8 mouse cellular contexts compared by ENCODE assay signal in the genomic region with DNA sequence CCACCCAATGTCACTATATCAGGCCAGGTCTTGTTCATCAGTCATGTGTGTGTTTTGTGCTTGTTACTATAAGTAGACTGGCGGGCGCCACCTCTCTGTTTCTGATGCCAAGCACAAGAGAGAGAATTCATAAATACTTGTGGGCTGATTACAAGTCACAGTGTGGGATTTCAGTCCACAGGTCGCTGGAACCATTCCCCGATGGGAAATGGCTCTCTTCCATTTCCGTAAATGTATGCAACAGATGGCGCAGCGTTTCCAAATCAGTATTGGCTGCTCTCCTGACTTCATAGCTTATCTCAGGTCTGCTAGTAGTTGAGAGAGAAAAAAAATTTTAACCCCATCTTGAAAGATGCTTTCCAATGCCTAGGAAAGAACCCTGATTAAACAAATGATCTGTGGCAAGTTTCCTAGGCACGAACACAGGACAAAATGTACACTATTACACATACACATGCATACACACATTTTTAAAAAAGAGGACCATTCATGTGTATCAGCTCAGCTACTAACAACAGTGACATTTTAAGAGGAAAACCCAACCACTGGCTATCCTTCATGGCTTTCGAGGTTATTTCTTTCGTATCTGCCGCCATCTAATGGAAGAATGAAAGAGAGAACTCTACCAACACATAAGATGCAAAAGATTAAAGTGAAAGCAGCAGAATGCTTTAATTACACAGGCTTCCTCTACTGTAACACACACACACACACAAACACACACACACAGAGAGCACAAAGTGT. TPM values are rescaled to one million over a fixed set of nuclear protein-coding genes. Genes with fewer than 3 reads are reported as not detected.
DNase-seq lines count a peak whose midpoint lies in the region; ATAC-seq lines count a peak whose summit lies in the region.

No protein-coding gene starts in this region.

- H3K36me3 ChIP-seq in forebrain, embryonic 10.5 days (replicated peaks) = peaks cover 10% of the 10 kb centered on the region; the same call in 1 of the 2 replicates
- H3K36me3 ChIP-seq in hindbrain, embryonic 13.5 days = no peaks in the 10 kb centered on the region

- peak overlapping the region; percentile 93 for H3K4me2 ChIP-seq in hindbrain, embryonic 13.5 days

- H3K27me3 ChIP-seq in forebrain, embryonic 10.5 days (ENCODE audit: poor library complexity, severe bottlenecking) = peaks cover 10% of the 10 kb centered on the region; the same call in 1 of the 2 replicates
- H3K27me3 ChIP-seq in hindbrain, embryonic 13.5 days = peaks cover 2% of the 10 kb centered on the region

- H3K4me3 ChIP-seq in brown adipose tissue, adult 24 weeks (ENCODE audit: insufficient read depth, low read depth, low read length) = peak overlapping the region; percentile 50
- H3K4me3 ChIP-seq in forebrain, embryonic 10.5 days = peak overlapping the region; percentile 76
- H3K4me3 ChIP-seq in hindbrain, embryonic 13.5 days = peak overlapping the region; percentile 87

- H3K4me1 ChIP-seq in brown adipose tissue, adult 24 weeks (ENCODE audit: control insufficient read depth, insufficient read depth, insufficient read length, low read length) = peaks cover 5% of the 10 kb centered on the region; the same call in 1 of the 2 replicates
- peaks cover 43% of the 10 kb centered on the region for H3K4me1 ChIP-seq in forebrain, embryonic 10.5 days
- peaks cover 29% of the 10 kb centered on the region for H3K4me1 ChIP-seq in hindbrain, embryonic 13.5 days (replicated peaks)

- peak overlapping the region; percentile 90 for H3K9ac ChIP-seq in hindbrain, embryonic 13.5 days

- intact Hi-C loops in heart, postnatal 25 days (cut with DNase I) = loop anchor here (2.0 to 5.0 kb wide), 2 partner anchors 73 to 82 kb away; no protein-coding TSS in a partner anchor

- ATAC-seq in hindbrain, embryonic 13.5 days (ENCODE audit: low FRiP score) = no peak

- 20% methylated on average over 11 of the region's 11 CpGs for whole genome bisulfite sequencing in forebrain, embryonic 10.5 days
- WGBS in hindbrain, embryonic 13.5 days = 12% methylated on average over 11 of the region's 11 CpGs

- no peaks in the 10 kb centered on the region for H3K9me3 ChIP-seq in forebrain, embryonic 10.5 days
- no peaks in the 10 kb centered on the region for H3K9me3 ChIP-seq in hindbrain, embryonic 13.5 days

- peak; percentile 93 for DNase-seq in heart, adult 11 months
- no peak for DNase-seq in heart, postnatal 25 days (ENCODE audit: low spot score)
- no peak for DNase-seq in forebrain, embryonic 10.5 days (ENCODE audit: extremely low spot score, low spot score)
- peak; percentile 39 for DNase-seq in liver
- DNase-seq in naive thymus-derived CD4-positive, alpha-beta T cell, adult 2 months (ENCODE audit: low read depth) = peak; percentile 60
- no peak for DNase-seq in ovary, adult 18-20 months (ENCODE audit: low spot score)

- H3K27ac ChIP-seq in brown adipose tissue, adult 24 weeks (replicated peaks; ENCODE audit: low read depth, low read length) = peak overlapping the region; percentile 35
- H3K27ac ChIP-seq in forebrain, embryonic 10.5 days = peak overlapping the region; percentile 93
- H3K27ac ChIP-seq in hindbrain, embryonic 13.5 days = peak overlapping the region; percentile 91; the same call in 1 of the 2 replicates

RNA-seq across cellular contexts. Expression of gene Nxn, which starts 0.8 kb away (rescaled TPM):
- 10 to 100 TPM; 11.6 to 14.8 TPM for total RNA-seq in heart, postnatal 25 days (2021)
- 2.0 and 3.6 TPM in 2 replicates for polyA plus RNA-seq in brown adipose tissue, adult 24 weeks (2012; ENCODE audit: insufficient read depth, insufficient read length, missing spikeins)
- 55.4 and 62.3 TPM in 2 replicates for polyA plus RNA-seq in forebrain, embryonic 10.5 days (2016; fragmentation: Nextera tagmentation; extraction: Ambion mirVana)
- 30.4 and 35.6 TPM in 2 replicates for polyA plus RNA-seq in hindbrain, embryonic 13.5 days (2015; fragmentation: Nextera tagmentation; extraction: Ambion mirVana)

RNA-seq across cellular contexts. Expression of gene Timm22, which starts 7.0 kb away (rescaled TPM):
- total RNA-seq in heart, postnatal 25 days (2021) = 10 to 100 TPM; 51.1 to 57.1 TPM
- polyA plus RNA-seq in brown adipose tissue, adult 24 weeks (2012; ENCODE audit: insufficient read depth, insufficient read length, missing spikeins) = 29.2 and 43.4 TPM in 2 replicates
- polyA plus RNA-seq in forebrain, embryonic 10.5 days (2016; fragmentation: Nextera tagmentation; extraction: Ambion mirVana) = 127 and 128 TPM in 2 replicates
- polyA plus RNA-seq in hindbrain, embryonic 13.5 days (2015; fragmentation: Nextera tagmentation; extraction: Ambion mirVana) = 116 and 119 TPM in 2 replicates

Comparison
In these comparisons a context has a peak if more than half of its experiments do, and no peak if none do; other contexts are left out.
1. DNase-seq: peak in heart, adult 11 months (single experiment), liver (single experiment) and naive thymus-derived CD4-positive, alpha-beta T cell, adult 2 months (single experiment); none in heart, postnatal 25 days (single experiment), forebrain, embryonic 10.5 days (single experiment) and ovary, adult 18-20 months (single experiment).
2. H3K27ac ChIP-seq: peak in every context shown above with its lines; median percentile 93 in forebrain, embryonic 10.5 days; 91 in hindbrain, embryonic 13.5 days; 35 in brown adipose tissue, adult 24 weeks.
3. Peak in every context shown above with its lines, with median percentiles within 50 percentile points of each other: H3K4me3 ChIP-seq.